Mouse (Mus musculus): ENCODE measurements at regions not wholly inside any gene's neighbourhood (a gene's known extent, or its start where the extent isn't known, plus 50 kb on each side); places are given as distances from the start of the nearest gene placed in this dataset.

GRCm38 (mm10) chr15:60315210-60315609 is 298.8 kb upstream of the 4933412E24Rik start:
- Histone ChIP-seq H3K4me1 (ENCODE audit: control insufficient read depth in 1 of 2, insufficient read depth in 2 of 2, low read length in 2 of 2) (no peaks in the 10 kb centered on the region), H3K27me3 (ENCODE audit: control insufficient read depth in 1 of 2, insufficient read depth in 2 of 2, low read length in 2 of 2) (no peaks in the 10 kb centered on the region), H3K79me2 (ENCODE audit: control insufficient read depth, insufficient read depth, low read length, poor library complexity) (no peaks in the 10 kb centered on the region), H3K4me3 (ENCODE audit: control insufficient read depth in 1 of 2, insufficient read depth in 1 of 2, low read depth in 2 of 2, low read length in 2 of 2) (no peak overlapping the region), H3K9me3 (replicated peaks; ENCODE audit: insufficient read depth, low read length) (no peaks in the 10 kb centered on the region), H3K27ac (ENCODE audit: control insufficient read depth, low read depth, low read length) (no peak overlapping the region), H3K36me3 (ENCODE audit: control insufficient read depth in 1 of 2, insufficient read depth in 2 of 2, low read length in 2 of 2) (no peaks in the 10 kb centered on the region), H3K9ac (ENCODE audit: control insufficient read depth, low read depth, low read length, poor library complexity, severe bottlenecking) (no peak overlapping the region)
- TF ChIP-seq RCOR1 (IDR thresholded peaks at IDR 0.05; ENCODE audit: low read depth, low read length) (no peak), CHD2 (IDR thresholded peaks at IDR 0.05; ENCODE audit: low read length) (no peak), MXI1 (IDR thresholded peaks at IDR 0.05; ENCODE audit: low read depth, low read length) (no peak), MYC (IDR thresholded peaks at IDR 0.05; ENCODE audit: low read depth, low read length) (no peak), ZMIZ1 (IDR thresholded peaks at IDR 0.05; ENCODE audit: low read depth, low read length) (no peak), GABPA (IDR thresholded peaks at IDR 0.05; ENCODE audit: low read depth, low read length) (no peak), USF2 (IDR thresholded peaks at IDR 0.05; ENCODE audit: borderline replicate concordance in 1 of 2, insufficient read depth in 1 of 2, low read depth in 1 of 2, low read length in 2 of 2) (no peak), TCF12 (IDR thresholded peaks at IDR 0.05; ENCODE audit: low read depth, low read length) (no peak), BHLHE40 (IDR thresholded peaks at IDR 0.05; ENCODE audit: borderline replicate concordance, low read depth, low read length) (no peak), CTCF (IDR thresholded peaks at IDR 0.05 in 2 of 3, conservative IDR thresholded peaks at IDR 0.05 in 1 of 3; ENCODE audit: control insufficient read depth in 1 of 3, insufficient read depth in 1 of 3, low read depth in 2 of 3, low read length in 3 of 3, poor library complexity in 1 of 3, severe bottlenecking in 1 of 3) (no peak), RAD21 (IDR thresholded peaks at IDR 0.05; ENCODE audit: low read depth, low read length) (no peak), NELFE (IDR thresholded peaks at IDR 0.05; ENCODE audit: low read depth, low read length) (no peak)
- DNase-seq (ENCODE audit: low read depth, low spot score), result no peak

GRCm38 (mm10) chr15:60309909-60310308 is 293.5 kb upstream of the 4933412E24Rik start:
- H3K36me3 ChIP-seq (ENCODE audit: control insufficient read depth in 1 of 2, insufficient read depth in 2 of 2, low read length in 2 of 2), result no peaks in the 10 kb centered on the region
- H3K4me1 ChIP-seq (ENCODE audit: control insufficient read depth in 1 of 2, insufficient read depth in 2 of 2, low read length in 2 of 2), result no peaks in the 10 kb centered on the region
- no peak overlapping the region for H3K9ac ChIP-seq (ENCODE audit: control insufficient read depth, low read depth, low read length, poor library complexity, severe bottlenecking)
- H3K27me3 ChIP-seq (ENCODE audit: control insufficient read depth in 1 of 2, insufficient read depth in 2 of 2, low read length in 2 of 2), result no peaks in the 10 kb centered on the region
- H3K4me3 ChIP-seq (ENCODE audit: control insufficient read depth in 1 of 2, insufficient read depth in 1 of 2, low read depth in 2 of 2, low read length in 2 of 2), result no peak overlapping the region
- no peak for DNase-seq (ENCODE audit: low read depth, low spot score)
- H3K27ac ChIP-seq (ENCODE audit: control insufficient read depth, low read depth, low read length), result no peak overlapping the region
- no peaks in the 10 kb centered on the region for H3K9me3 ChIP-seq (replicated peaks; ENCODE audit: insufficient read depth, low read length)
- H3K79me2 ChIP-seq (ENCODE audit: control insufficient read depth, insufficient read depth, low read length, poor library complexity), result no peaks in the 10 kb centered on the region
- TF ChIP-seq POLR2A (IDR thresholded peaks at IDR 0.05; ENCODE audit: control insufficient read depth in 1 of 2, insufficient read depth in 1 of 2, low read depth in 1 of 2, low read length in 2 of 2, poor library complexity in 1 of 2), result no peak
- TF ChIP-seq MAZ (IDR thresholded peaks at IDR 0.05; ENCODE audit: low read depth, low read length), result no peak
- no peak for TF ChIP-seq E2F4 (IDR thresholded peaks at IDR 0.05; ENCODE audit: borderline replicate concordance, low read depth, low read length)
- no peak for TF ChIP-seq TBP (IDR thresholded peaks at IDR 0.05; ENCODE audit: low read depth, low read length)
- TF ChIP-seq MEF2A (IDR thresholded peaks at IDR 0.05; ENCODE audit: extremely low read depth, insufficient replicate concordance, low read depth, low read length, poor library complexity, severe bottlenecking), result no peak

All from MEL (cell line).